Mouse (Mus musculus) heart, adult 8-10 months (tissue): ENCODE results near the gene Chchd3. TPM values are rescaled to one million over a fixed set of nuclear protein-coding genes. Genes with fewer than 3 reads are reported as not detected.
A peak's percentile ranks its signal among the peaks of the same experiment; 100 is the strongest.

ENCODE experiments used
- DNase-seq: peaks from one replicate; pipeline ENCODE4 v3.0.0; 2022; ENCODE audit warnings: low spot score
- total RNA-seq, 4 experiments: library from RNA; stranded (reverse); gene quantifications; 2 replicates each; pipeline ENCODE4 v1.2.4; 2022

Chchd3 gene
- total RNA-seq, 4 experiments from 2014 or later: 479 to 576 (median 528) TPM

GRCm38 (mm10) chr6:32936794-32937193 lies 123.3 kb downstream of the Chchd3 start:
- no peak for DNase-seq

GRCm38 (mm10) chr6:32936365-32936764 lies 123.7 kb downstream of the Chchd3 start:
- no peak for DNase-seq

- DNase-seq: no peak
Measured at GRCm38 (mm10) chr6:32935576-32935975, 124.5 kb downstream of the Chchd3 start.

- no peak for DNase-seq
Measured at GRCm38 (mm10) chr6:32931106-32931770, 128.8 kb downstream of the Chchd3 start.

- DNase-seq: no peak
Measured at GRCm38 (mm10) chr6:32922391-32922790, 137.7 kb downstream of the Chchd3 start.

- DNase-seq: no peak
Measured at GRCm38 (mm10) chr6:32920091-32920490, 140.0 kb downstream of the Chchd3 start.

GRCm38 (mm10) chr6:32910692-32911091 lies 149.4 kb downstream of the Chchd3 start:
- no peak for DNase-seq

- DNase-seq: no peak
Measured at GRCm38 (mm10) chr6:32899061-32899460, 161.0 kb downstream of the Chchd3 start.

GRCm38 (mm10) chr6:32894100-32894499 lies 166.0 kb downstream of the Chchd3 start:
- DNase-seq: no peak

- DNase-seq: no peak
Measured at GRCm38 (mm10) chr6:32890726-32891125, 169.3 kb downstream of the Chchd3 start.

- DNase-seq: no peak
Measured at GRCm38 (mm10) chr6:32888894-32889529, 171.0 kb downstream of the Chchd3 start.

- no peak for DNase-seq
Measured at GRCm38 (mm10) chr6:32878586-32878985, 181.5 kb downstream of the Chchd3 start.

- no peak for DNase-seq
Measured at GRCm38 (mm10) chr6:32874176-32874575, 185.9 kb downstream of the Chchd3 start.

- no peak for DNase-seq
Measured at GRCm38 (mm10) chr6:32872805-32873204, 187.3 kb downstream of the Chchd3 start.

- no peak for DNase-seq
Measured at GRCm38 (mm10) chr6:32850960-32851359, 209.1 kb downstream of the Chchd3 start.

- no peak for DNase-seq
Measured at GRCm38 (mm10) chr6:32848974-32849373, 211.1 kb downstream of the Chchd3 start.

- no peak for DNase-seq
Measured at GRCm38 (mm10) chr6:32845463-32845862, 214.6 kb downstream of the Chchd3 start.

GRCm38 (mm10) chr6:32837939-32838301 lies 222.1 kb downstream of the Chchd3 start:
- no peak for DNase-seq

- no peak for DNase-seq
Measured at GRCm38 (mm10) chr6:32837165-32837938, 222.7 kb downstream of the Chchd3 start.

- no peak for DNase-seq
Measured at GRCm38 (mm10) chr6:32823856-32824620, 236.0 kb downstream of the Chchd3 start.

GRCm38 (mm10) chr6:32818961-32819360 lies 241.1 kb downstream of the Chchd3 start:
- DNase-seq: no peak

- DNase-seq: peak; percentile 23
Measured at GRCm38 (mm10) chr6:32808796-32809195, 251.3 kb downstream of the Chchd3 start.
